Mouse (Mus musculus) embryonic fibroblast, embryonic 13.5 days (primary cell): ENCODE data around the gene Vdr.

Experiments
- CTCF ChIP-seq: IDR thresholded peaks from 2 replicates; pipeline ENCODE4 v1.5.1; 2011; ENCODE audit warnings: mild to moderate bottlenecking, control low read depth, low read length, moderate library complexity, borderline replicate concordance; ENCODE audit not compliant: insufficient read depth
- POLR2A ChIP-seq: IDR thresholded peaks from 2 replicates; pipeline ENCODE4 v1.6.1; 2011; ENCODE audit warnings: low read depth, mild to moderate bottlenecking, control low read depth, low read length, moderate library complexity

GRCm38 (mm10) chr15:97905281-97905680 is 5.1 kb downstream of the Vdr start:
- TF ChIP-seq CTCF: no peak
- TF ChIP-seq POLR2A: no peak
